Mouse (Mus musculus) thymus, adult 2 months (tissue): ENCODE results near the gene Cadm4.

Source experiments
- CTCF ChIP-seq: fragments of 200-500 bp; IDR thresholded peaks from 2 replicates; pipeline ENCODE4 v1.5.1; 2012; ENCODE audit warnings: mild to moderate bottlenecking, control low read depth, low read length, moderate library complexity, borderline replicate concordance; ENCODE audit not compliant: control insufficient read depth, poor library complexity, insufficient read depth; ENCODE audit errors: extremely low read depth
- POLR2A ChIP-seq: fragments of 200-500 bp; IDR thresholded peaks from 2 replicates; pipeline ENCODE4 v1.6.1; 2012; ENCODE audit warnings: mild to moderate bottlenecking, low read length, control low read depth, moderate library complexity; ENCODE audit not compliant: control insufficient read depth, poor library complexity, insufficient read depth; ENCODE audit errors: extremely low read depth

DNA sequence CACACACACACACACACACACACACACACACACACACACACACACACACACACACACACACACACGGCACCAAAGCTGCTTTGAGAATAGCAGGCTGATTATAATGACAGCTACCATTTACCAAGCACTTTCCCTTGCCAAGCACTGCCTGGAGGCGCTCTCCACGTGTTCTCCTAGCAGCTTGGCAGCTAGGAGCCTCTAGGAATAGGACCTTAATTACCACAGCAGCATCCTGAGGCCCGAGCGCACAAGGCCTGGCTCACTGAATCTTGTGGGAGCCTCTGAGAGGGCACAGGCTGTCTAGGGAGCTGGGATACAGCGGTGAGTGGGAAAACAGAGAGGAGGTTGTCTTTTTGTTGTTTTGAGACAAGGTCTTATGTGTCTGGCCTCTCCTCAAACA lies 35.8 kb downstream of the Cadm4 start:
- TF ChIP-seq CTCF = no peak
- TF ChIP-seq POLR2A = no peak
